Mouse (Mus musculus): ENCODE data around the gene Cdca5.
A peak's percentile ranks its signal among the peaks of the same experiment; 100 is the strongest.
"Not testable (repeated sequence)": the region's sequence is repeated elsewhere in the genome, so short reads cannot be mapped to it uniquely, and the experiment has no call there.

Gene Cdca5

GRCm38 (mm10) chr19:6101186-6101585 is 16.4 kb downstream of the Cdca5 start:
- DNase-seq (ENCODE audit: extremely low read depth, insufficient read length, low spot score), result no peak

DNA sequence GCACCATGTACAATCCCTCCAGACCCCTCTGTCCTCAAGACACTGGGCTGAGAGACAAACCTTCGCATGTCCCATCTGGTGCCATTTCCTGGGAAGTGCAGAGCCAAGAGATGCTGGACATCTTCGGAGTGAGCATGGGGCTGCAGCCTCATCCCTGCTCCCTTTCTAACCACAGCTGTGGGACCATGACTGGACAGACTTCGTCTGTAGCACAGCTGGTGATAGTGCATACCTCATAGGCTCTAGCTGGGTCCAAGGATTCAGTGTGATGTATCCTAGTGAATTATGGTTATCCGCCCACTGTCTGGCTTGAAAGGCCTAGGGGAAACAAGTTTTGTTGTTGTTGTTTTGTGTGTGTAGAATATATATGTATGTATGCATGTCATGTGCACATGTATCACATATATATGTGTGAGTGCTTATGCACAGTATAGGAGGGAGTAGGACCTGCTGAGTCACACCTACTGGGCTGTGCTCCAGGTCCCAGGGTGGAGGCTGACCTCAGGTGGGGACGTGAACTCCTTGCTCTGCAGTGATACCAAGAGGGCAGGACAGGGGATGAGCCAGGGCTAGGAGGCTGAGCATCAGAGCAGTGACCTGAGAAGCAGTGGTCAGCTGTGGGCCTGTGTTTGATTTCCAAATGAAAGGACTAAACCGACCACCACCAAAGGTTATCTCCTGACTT is 17.5 kb downstream of the Cdca5 start:
- no peak for DNase-seq (ENCODE audit: extremely low read depth, insufficient read length, low spot score)

GRCm38 (mm10) chr19:6104476-6104875 is 19.7 kb downstream of the Cdca5 start:
- no peak for DNase-seq (ENCODE audit: extremely low read depth, insufficient read length, low spot score)

DNA sequence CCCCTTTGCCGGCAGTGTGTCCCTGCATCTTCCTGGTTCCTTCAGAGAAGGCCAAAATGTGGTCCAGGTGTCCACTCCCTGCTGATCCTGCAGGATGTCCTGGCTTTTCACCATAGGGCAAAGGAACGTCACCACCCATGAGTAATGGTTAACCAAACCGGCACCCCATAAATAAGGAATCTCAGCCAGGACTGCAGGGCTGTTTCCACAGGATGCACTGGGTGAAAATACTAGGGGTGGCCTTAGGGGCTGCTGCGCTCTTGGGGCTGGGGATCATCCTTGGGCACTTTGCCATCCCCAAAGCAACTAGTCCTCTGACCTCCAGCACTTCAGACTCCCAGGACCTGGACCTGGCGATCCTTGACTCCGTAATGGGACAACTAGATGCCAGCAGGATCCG is 20.8 kb downstream of the Cdca5 start, which contains the start of gene Naaladl1:
Gene Naaladl1 (plus strand): TSS at position 197 of the 400 bp plus-strand sequence.
- DNase-seq (ENCODE audit: extremely low read depth, insufficient read length, low spot score), result no peak

DNA sequence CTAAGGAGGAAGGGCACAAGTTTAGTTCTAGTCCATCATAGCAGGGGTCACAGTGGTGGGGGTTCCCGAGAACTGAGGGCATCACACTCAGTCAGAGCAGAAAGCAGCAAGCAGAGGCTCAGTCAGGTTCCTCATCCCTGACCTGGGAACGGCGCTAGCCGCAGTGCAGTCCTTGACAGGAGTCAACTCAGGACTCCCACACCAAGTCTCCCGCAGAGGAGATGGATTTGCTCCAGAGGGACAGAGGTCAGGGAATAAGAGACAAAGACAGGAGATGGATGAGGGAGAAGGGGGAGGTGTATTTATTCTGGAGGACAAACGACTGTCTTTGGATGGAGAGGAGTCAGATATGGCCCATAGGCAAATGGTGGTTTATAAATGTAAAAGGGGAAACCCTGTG is 28.3 kb downstream of the Cdca5 start:
- DNase-seq (ENCODE audit: extremely low read depth, insufficient read length, low spot score), result no peak

- DNase-seq (ENCODE audit: extremely low read depth, insufficient read length, low spot score), result no peak
Observed at GRCm38 (mm10) chr19:6116113-6116850, 31.5 kb downstream of the Cdca5 start.

DNA sequence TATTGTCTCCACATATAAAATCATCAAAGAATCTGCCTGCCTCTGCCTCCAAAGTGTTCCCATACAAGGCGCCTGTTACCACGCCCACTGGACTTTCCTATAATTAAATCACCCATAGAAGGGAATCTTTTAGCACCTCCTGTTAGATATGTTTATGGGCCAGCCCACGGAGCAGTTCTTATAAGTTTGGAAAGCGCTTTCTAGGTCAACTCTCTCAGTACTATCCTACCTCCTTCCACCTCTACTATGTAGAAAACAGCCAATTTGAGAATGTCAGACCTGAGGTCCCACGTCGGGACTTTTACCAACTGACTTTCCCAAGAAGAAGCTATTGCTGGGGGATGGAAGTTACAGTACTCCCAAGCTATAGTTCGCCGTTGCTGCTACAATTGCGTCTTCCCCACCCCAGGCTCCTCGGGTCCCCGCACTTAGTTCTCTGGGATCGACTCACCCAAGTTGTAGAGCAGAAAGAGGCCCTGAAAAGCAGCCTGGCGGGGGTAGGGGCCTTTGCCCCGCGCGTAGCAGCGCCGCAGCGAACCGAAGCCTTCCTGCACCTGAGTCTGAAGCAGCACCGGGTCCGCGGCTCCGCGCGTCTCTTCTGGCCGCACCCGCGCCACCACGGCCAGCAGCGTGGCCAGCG is 32.7 kb downstream of the Cdca5 start:
- no peak for DNase-seq (ENCODE audit: extremely low read depth, insufficient read length, low spot score)

DNA sequence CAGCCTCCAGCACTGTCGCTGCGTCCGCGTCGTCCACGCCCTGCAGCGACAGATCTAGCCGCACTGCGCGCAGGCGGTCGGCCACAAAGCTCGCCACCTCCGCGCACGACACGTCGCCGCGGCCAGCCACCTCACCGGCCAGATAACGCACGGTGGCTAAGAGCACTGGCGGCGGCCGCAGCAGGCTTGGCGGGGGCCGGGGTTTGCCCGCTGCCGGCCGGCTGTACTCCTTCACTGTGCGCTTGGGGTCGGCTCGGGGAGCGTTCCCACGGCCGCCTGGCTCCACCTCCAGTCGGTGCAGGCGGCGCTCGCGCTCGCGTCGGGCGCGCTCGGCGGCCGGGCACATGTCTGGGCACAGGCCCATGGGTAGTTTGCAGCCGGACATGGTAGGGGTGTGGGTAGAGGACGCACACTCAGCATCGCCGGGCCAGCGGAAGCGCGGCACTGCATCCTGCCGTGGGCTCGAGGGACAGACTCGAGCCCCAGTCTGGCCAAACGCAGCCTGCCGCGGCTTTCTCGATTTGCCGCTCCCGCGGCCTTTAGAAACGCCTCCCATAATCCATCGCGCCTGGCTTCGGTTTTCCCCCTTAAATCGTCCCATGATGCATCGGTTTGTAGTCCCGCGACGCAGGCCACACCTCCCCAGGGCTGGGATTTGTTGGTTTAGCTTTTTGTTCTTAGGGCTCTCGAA is 33.3 kb downstream of the Cdca5 start, which contains the start of gene Sac3d1:
Gene Sac3d1 (minus strand): TSS at position 665 of the 691 bp plus-strand sequence.
- DNase-seq (ENCODE audit: extremely low read depth, insufficient read length, low spot score), result peak; percentile 92

- DNase-seq (ENCODE audit: extremely low read depth, insufficient read length, low spot score), result no peak
Observed at GRCm38 (mm10) chr19:6118677-6119185, 33.9 kb downstream of the Cdca5 start.

DNA sequence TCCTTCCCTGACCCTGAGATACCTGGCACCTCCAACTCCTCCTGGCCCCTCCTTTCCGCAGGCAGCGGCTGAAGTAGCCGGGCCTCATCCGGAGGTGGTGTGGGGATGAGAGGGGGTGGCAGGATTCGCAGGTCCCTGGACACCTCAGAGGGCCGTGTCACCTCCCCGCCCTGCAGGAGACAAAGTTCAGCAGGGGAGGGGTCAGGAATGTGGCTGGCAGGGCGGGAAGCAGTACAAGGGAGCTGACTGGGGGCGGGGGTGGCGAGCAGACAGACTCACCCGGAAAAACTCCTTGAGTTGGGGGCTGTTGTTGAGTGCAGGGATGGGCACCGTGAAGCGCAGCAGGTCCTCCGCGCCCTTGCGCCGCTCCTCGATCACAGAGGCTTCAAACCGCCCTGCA is 37.0 kb downstream of the Cdca5 start:
- no peak for DNase-seq (ENCODE audit: extremely low read depth, insufficient read length, low spot score)

- no peak for DNase-seq (ENCODE audit: extremely low read depth, insufficient read length, low spot score)
Observed at GRCm38 (mm10) chr19:6123330-6123729, 38.5 kb downstream of the Cdca5 start.

GRCm38 (mm10) chr19:6124898-6125297 is 40.1 kb downstream of the Cdca5 start:
- DNase-seq (ENCODE audit: extremely low read depth, insufficient read length, low spot score), result no peak

- peak; percentile 47 for DNase-seq (ENCODE audit: extremely low read depth, insufficient read length, low spot score)
Observed at GRCm38 (mm10) chr19:6126289-6126688, 41.5 kb downstream of the Cdca5 start.

GRCm38 (mm10) chr19:6126789-6127580 is 42.2 kb downstream of the Cdca5 start:
- DNase-seq (ENCODE audit: extremely low read depth, insufficient read length, low spot score), result no peak

- peak; percentile 97 for DNase-seq (ENCODE audit: extremely low read depth, insufficient read length, low spot score)
Observed at GRCm38 (mm10) chr19:6127760-6128341, 43.1 kb downstream of the Cdca5 start, which contains the start of gene Snx15. Gene Snx15 (minus strand): TSS chr19:6128304.

GRCm38 (mm10) chr19:6130414-6131128 is 45.8 kb downstream of the Cdca5 start:
- not testable (repeated sequence) for DNase-seq (ENCODE audit: extremely low read depth, insufficient read length, low spot score)

DNA sequence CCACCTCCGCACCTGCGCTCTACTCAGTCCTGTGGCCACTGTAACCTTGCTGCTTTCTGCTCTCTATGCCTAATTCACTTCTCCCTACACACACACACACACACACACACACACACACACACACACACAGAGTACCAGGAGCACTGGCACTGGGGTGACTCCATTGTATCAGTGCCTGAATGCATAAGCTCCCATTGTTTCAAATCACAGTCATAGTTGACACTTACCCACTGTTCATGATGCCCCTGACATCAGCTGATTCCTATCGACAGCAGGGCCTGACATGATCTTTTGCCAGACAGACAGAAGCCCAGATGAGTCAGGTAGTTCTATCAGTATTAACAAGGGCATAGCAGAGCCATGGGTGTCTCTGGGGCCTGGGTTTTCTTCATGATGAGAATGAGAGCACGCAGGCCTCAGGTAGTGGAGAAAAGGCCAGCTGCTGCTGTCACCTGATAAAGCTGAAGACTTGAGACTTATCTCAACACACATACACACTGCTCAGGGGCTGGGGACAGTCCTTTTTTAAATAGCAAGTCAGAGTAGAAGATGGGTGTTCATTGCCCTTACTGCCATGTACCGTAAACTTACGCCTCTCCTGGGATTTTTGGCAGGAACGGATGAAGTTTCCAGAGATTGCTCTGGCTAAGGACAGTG is 47.5 kb downstream of the Cdca5 start:
- no peak for DNase-seq (ENCODE audit: extremely low read depth, insufficient read length, low spot score)

DNA sequence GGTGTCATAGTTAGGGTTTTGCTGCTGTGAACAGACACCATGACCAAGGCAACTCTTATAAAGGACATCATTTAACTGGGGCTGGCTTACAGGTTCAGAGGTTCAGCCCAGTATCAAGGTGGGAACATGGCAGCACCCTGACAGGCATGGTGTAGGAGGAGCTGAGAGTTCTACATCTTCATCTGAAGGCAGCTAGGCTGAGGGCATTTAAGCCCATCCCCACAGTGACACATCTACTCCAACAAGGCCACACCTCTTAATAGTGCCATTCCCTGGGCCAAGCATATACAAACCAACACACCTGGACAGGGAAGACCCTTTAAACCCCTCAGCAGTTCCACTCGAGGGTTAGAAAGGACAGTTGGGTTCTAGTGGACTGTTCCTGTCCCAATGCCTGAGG is 48.4 kb downstream of the Cdca5 start:
- not testable (repeated sequence) for DNase-seq (ENCODE audit: extremely low read depth, insufficient read length, low spot score)

Data from 3134 (cell line).